Mouse (Mus musculus): ENCODE results near the gene Nedd9.

- no peak for TF ChIP-seq CTCF (IDR thresholded peaks at IDR 0.05; ENCODE audit: low read depth, low read length)
- TF ChIP-seq POLR2A (IDR thresholded peaks at IDR 0.05; ENCODE audit: borderline replicate concordance, low read depth, low read length): no peak
Observed at GRCm38 (mm10) chr13:41420376-41420775, 66.8 kb downstream of the Nedd9 start.

Data from bone marrow macrophage, adult 2 months (primary cell).